Mouse (Mus musculus): ENCODE measurements around the gene Ptprd.

- TF ChIP-seq GATA1 (IDR thresholded peaks at IDR 0.05; ENCODE audit: borderline replicate concordance, low read length) (no peak), FLI1 (IDR thresholded peaks at IDR 0.05; ENCODE audit: low read length) (no peak)
These were observed 24.1 kb upstream of the Ptprd start for GRCm38 (mm10) chr4:78235820-78236219.
